Comparison of ENCODE assay signal across 12 mouse cellular contexts in the genomic region with DNA sequence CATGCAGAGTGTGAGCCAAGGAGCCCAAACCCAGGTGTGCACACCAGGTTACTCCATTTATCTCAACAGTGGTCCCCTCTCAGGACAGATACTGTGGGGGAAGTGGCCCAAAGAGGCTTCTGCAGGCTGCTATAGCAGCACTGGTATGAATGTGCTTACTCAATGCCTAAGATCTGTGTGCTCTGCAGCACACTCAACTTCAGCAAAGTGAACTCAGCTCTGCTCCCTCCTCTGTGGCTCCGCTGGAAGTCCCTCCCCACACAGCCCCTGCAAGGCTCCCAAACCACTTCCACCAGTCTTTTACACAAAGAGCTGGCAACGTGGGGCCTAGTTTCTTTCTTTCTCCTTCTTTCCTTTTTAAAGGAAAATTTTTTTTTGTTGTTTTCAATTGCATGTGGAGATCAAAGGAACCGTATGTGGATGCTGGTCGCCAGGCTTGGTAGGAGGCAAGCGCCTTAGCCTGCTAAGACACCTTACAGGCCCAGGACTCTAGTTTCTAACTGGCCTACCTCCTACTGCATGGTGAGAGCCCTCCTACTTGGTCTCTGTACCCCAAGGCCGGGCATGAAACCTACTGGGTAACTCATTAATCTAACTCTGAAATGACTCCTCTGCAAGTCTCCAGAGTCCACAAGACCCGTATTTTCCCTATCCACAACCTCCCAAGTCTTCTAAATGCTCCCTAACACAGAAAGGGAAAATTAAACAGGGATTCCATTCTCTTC. TPM values are rescaled to one million over a fixed set of nuclear protein-coding genes. Genes with fewer than 3 reads are reported as not detected.
DNase-seq lines count a peak whose midpoint lies in the region; ATAC-seq and TF ChIP-seq lines count a peak whose summit lies in the region.
"Had no signal": no experiment of that assay in that cellular context is flagged by ENCODE, and none has a peak within 500 bp of the region (broad histone marks: within the 10 kb centered on the region; RNA-seq: fewer than 3 reads in every experiment).

No protein-coding gene starts in this region.

- no peak overlapping the region for H3K4me2 ChIP-seq in intestine, embryonic 14.5 days (ENCODE audit: low read length)
- H3K4me2 ChIP-seq: neural tube, embryonic 15.5 days had no signal

- no peaks in the 10 kb centered on the region for H3K36me3 ChIP-seq in intestine, embryonic 14.5 days (ENCODE audit: control insufficient read depth, insufficient read depth, low read length)
- H3K36me3 ChIP-seq in liver, adult 2 months (ENCODE audit: control insufficient read depth, insufficient read depth, low read length), result no peaks in the 10 kb centered on the region
- H3K36me3 ChIP-seq: heart, embryonic 10.5 days; neural tube, embryonic 15.5 days had no signal

- no peak overlapping the region for H3K9ac ChIP-seq in intestine, embryonic 14.5 days (ENCODE audit: low read length)
- H3K9ac ChIP-seq in liver, adult 2 months (ENCODE audit: low read depth, low read length), result no peak overlapping the region
- H3K9ac ChIP-seq: neural tube, embryonic 15.5 days had no signal

- H3K27ac ChIP-seq in layer of hippocampus, adult 2 months, result peak overlapping the region; percentile 61
- H3K27ac ChIP-seq in intestine, embryonic 14.5 days (ENCODE audit: low read depth), result peak overlapping the region; percentile 22; the same call in 1 of the 2 replicates
- peak overlapping the region; percentile 87 for H3K27ac ChIP-seq in liver, adult 2 months (replicated peaks; ENCODE audit: insufficient read depth, low read depth, low read length)
- H3K27ac ChIP-seq: heart, embryonic 10.5 days; neural tube, embryonic 15.5 days had no signal

- H3K4me1 ChIP-seq in intestine, embryonic 14.5 days (replicated peaks; ENCODE audit: control insufficient read depth, insufficient read depth, low read length), result peaks cover 33% of the 10 kb centered on the region
- H3K4me1 ChIP-seq in liver, adult 2 months (ENCODE audit: control insufficient read depth, insufficient read depth, low read length), result peaks cover 25% of the 10 kb centered on the region

- no peak for ATAC-seq in intestine, embryonic 14.5 days (replicated peaks; ENCODE audit: low FRiP score, low TSS enrichment, low read depth)

- H3K27me3 ChIP-seq in intestine, embryonic 14.5 days (replicated peaks; ENCODE audit: control insufficient read depth, insufficient read depth, low read length), result no peaks in the 10 kb centered on the region
- H3K27me3 ChIP-seq in liver, adult 2 months (ENCODE audit: control insufficient read depth, insufficient read depth, low read length), result no peaks in the 10 kb centered on the region
- H3K27me3 ChIP-seq: CH12.LX; neural tube, embryonic 15.5 days had no signal

- H3K4me3 ChIP-seq in layer of hippocampus, adult 2 months, result no peak overlapping the region
- no peak overlapping the region for H3K4me3 ChIP-seq in intestine, embryonic 14.5 days (ENCODE audit: low read depth, low read length)
- H3K4me3 ChIP-seq in liver, adult 2 months (ENCODE audit: insufficient read depth, low read depth, low read length), result no peak overlapping the region
- H3K4me3 ChIP-seq: heart, embryonic 10.5 days; neural tube, embryonic 15.5 days had no signal

- TF ChIP-seq CTCF in layer of hippocampus, adult 2 months (conservative IDR thresholded peaks at IDR 0.05), result no peak
- TF ChIP-seq CTCF in liver, adult 2 months (IDR thresholded peaks at IDR 0.05; ENCODE audit: low read depth, low read length), result no peak

- TF ChIP-seq POLR2A in liver, adult 2 months (IDR thresholded peaks at IDR 0.05; ENCODE audit: extremely low read depth, insufficient read depth, low read length), result 0 out of 2 replicates have a peak, but pooled peaks have one; percentile 17

- WGBS in intestine, embryonic 14.5 days, result 53% methylated on average over 7 of the region's 7 CpGs
- 28% methylated on average over 7 of the region's 7 CpGs for WGBS in liver, adult 2 months

- intact Hi-C loops in heart, postnatal 14 days (cut with DNase I), result no loop called here

- DNase-seq in layer of hippocampus, adult 2 months (ENCODE audit: low spot score in 2 of 2), result no peak
- no peak for DNase-seq in layer of hippocampus, postnatal 25 days (ENCODE audit: extremely low spot score in 1 of 2, low spot score in 1 of 2)
- DNase-seq in intestine, embryonic 14.5 days (ENCODE audit: low spot score), result no peak
- peak; percentile 91 for DNase-seq in liver, adult 2 months (ENCODE audit: extremely low read depth, low read depth, low spot score)
- peak; percentile 62 to 67 for DNase-seq in thymus, postnatal 10 days (ENCODE audit: low spot score in 2 of 2)
- DNase-seq in testis, postnatal 10 days (ENCODE audit: low spot score), result no peak
- no peak for DNase-seq in spleen, postnatal 36 days (ENCODE audit: low spot score in 2 of 2)
- DNase-seq in heart, postnatal 14 days, result no peak
- DNase-seq: adrenal gland, postnatal 36 days had no signal

- H3K79me2 ChIP-seq in liver, adult 2 months (ENCODE audit: control insufficient read depth, insufficient read depth, low read length), result peaks cover 21% of the 10 kb centered on the region; the same call in 1 of the 2 replicates

- no peaks in the 10 kb centered on the region for H3K9me3 ChIP-seq in intestine, embryonic 14.5 days (ENCODE audit: control insufficient read depth, low read length)
- H3K9me3 ChIP-seq: heart, embryonic 10.5 days; neural tube, embryonic 15.5 days had no signal

RNA-seq across cellular contexts. Expression of gene Tbc1d14, which starts 35.3 kb away (rescaled TPM):
- total RNA-seq in layer of hippocampus, adult 2 months (2021), result 100 to 1,000 TPM; 101 to 105 TPM
- total RNA-seq in layer of hippocampus, postnatal 25 days (2021), result 100 to 1,000 TPM in 1 of 2 experiments, 10 to 100 TPM in 1; 92.4 to 104 TPM
- 36.6 and 42.3 TPM in 2 replicates for polyA plus RNA-seq in intestine, embryonic 14.5 days (2014; fragmentation: Nextera tagmentation; extraction: Ambion mirVana)
- 5.4 and 8.2 TPM in 2 replicates for total RNA-seq in liver, adult 2 months (2014; rRNA removed)
- polyA plus RNA-seq in liver, adult 2 months (2012; rRNA removed), result 8.4 and 8.9 TPM in 2 replicates
- total RNA-seq in heart, postnatal 14 days (2021), result 10 to 100 TPM; 14.5 to 17.0 TPM

Comparison
In these comparisons a context has a peak if more than half of its experiments do, and no peak if none do; other contexts are left out.
1. DNase-seq: peak in liver, adult 2 months (single experiment) and thymus, postnatal 10 days (2 of 2); none in layer of hippocampus, adult 2 months (0 of 2), layer of hippocampus, postnatal 25 days (0 of 2), intestine, embryonic 14.5 days (single experiment), testis, postnatal 10 days (single experiment), spleen, postnatal 36 days (0 of 2) and heart, postnatal 14 days (0 of 2).
2. H3K27ac ChIP-seq: peak in every context shown above with its lines; median percentile 87 in liver, adult 2 months; 61 in layer of hippocampus, adult 2 months; 22 in intestine, embryonic 14.5 days.
3. RNA of gene Tbc1d14, which starts 35.3 kb away (total RNA-seq): 101 to 105 TPM in layer of hippocampus, adult 2 months and 92.4 to 104 TPM in layer of hippocampus, postnatal 25 days; 14.5 to 17.0 TPM in heart, postnatal 14 days and 5.4 to 8.2 TPM in liver, adult 2 months; every median in the first group is over 4 times any median in the second.